Mouse (Mus musculus): Measurements from ENCODE around the gene Gpr153.
A peak's percentile ranks its signal among the peaks of the same experiment; 100 is the strongest.

The Gpr153 gene

DNA sequence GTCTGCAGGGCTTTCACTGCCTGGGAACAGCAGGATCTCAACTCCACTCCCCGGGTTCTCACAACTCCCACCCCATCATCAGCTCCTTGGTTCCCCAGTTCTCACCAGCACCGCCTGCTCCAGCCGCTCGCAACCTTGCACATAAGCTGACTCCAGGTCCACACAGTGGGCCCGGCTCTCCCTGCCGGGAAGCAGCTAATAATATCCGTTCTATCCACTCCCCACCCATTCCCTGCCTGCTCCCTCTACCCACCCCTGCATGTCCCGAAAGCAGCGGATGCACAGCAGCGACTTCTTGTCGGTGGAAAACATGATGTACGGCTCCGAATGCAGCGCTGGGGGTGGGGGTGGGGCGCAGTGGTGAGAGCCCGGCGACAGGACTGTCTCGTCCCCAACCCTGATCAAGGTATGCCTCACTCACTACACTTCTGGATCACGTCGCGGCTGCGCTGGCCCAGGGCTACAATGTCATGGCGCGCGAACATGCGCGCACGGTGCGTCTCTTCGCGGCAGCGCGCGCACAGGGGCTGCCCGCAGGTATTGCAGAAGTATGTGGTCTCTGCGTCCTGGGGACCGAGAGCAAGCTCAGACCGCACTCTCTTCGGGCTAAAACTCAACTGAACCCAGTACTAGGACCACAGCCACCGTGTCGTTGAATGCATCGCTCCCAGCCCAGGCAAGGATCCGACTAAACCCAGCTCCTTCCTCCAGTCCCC lies 41.6 kb downstream of the Gpr153 start:
- no peak for DNase-seq (ENCODE audit: low spot score)

DNA sequence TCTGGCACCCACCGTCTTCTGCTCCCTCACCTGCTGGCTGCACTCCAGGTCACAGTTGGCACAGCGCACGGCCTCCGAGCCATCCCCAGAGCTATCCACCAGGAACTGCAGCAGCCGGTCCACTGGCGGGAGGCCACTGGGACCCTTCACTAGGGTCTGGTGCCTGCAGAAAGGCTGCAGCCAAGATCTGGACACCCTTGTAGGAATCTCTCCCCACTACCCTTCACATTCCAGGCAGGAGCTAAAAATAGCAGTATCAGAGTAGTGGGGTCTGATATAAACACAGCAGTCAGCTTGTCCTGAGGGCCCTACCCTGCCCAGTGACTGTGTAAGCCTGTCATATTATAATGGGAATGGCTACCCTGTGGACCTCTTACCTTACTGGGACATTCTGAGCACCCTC lies 43.6 kb downstream of the Gpr153 start:
- no peak for DNase-seq (ENCODE audit: low spot score)

DNA sequence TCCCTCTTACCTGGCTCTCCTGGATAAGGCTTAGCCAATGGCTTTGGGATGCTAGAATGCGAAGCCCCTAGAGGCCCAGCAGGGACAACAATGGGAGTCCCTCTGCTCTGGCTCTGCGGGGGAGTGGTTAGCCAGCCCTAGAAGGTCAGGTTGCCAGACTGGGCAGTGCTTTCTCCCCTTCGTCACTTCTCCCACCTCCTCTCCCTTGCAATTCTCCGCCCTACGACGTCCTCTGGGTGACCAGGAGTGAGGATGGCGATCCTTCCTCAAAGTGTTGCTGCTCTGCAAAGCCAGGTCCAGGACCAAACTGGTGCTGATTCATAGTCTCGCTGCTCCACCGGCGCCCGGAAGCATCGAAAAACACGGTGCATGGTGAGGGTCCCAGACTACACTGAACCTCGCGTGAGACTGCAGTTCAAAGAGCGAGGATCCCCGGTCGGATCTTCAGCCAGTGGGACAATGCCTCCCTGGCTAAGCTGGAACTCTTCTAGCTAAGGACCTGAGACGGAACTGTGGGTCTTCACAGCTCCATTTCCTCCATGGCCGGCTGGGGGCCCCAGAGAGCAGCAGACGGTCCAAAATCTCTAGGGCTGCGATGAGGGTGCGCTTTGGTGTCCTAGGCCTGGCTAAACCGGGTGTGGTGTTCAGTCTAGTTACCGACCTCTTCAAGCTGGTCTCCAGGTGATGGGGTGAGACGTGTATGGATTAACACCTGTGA lies 44.6 kb downstream of the Gpr153 start, which contains the start of gene Rnf207:
Rnf207 (minus strand) TSS at position 477 of the 718 bp plus-strand sequence.
- peak; percentile 76 for DNase-seq (ENCODE audit: low spot score)

DNA sequence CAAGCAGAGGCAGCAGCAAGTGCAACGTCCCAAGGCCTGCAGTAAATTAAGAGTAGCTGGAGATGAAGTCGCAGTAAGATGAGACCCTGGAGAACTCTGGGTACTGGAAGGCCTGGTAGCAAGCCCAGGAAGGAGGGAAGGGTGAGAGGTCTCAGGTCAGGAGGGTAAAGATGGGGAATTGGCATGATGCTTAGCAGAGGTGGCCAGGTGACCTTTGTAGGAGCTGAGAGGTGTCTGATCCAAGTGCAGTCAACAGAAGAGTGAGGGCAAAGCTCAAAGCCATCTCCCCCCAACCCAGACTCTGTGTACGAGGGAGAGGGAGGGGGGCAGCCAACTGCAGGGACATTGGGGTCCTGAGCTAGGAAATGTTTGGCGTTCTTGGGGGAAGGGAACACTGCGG lies 47.4 kb downstream of the Gpr153 start:
- DNase-seq (ENCODE audit: low spot score): no peak

DNA sequence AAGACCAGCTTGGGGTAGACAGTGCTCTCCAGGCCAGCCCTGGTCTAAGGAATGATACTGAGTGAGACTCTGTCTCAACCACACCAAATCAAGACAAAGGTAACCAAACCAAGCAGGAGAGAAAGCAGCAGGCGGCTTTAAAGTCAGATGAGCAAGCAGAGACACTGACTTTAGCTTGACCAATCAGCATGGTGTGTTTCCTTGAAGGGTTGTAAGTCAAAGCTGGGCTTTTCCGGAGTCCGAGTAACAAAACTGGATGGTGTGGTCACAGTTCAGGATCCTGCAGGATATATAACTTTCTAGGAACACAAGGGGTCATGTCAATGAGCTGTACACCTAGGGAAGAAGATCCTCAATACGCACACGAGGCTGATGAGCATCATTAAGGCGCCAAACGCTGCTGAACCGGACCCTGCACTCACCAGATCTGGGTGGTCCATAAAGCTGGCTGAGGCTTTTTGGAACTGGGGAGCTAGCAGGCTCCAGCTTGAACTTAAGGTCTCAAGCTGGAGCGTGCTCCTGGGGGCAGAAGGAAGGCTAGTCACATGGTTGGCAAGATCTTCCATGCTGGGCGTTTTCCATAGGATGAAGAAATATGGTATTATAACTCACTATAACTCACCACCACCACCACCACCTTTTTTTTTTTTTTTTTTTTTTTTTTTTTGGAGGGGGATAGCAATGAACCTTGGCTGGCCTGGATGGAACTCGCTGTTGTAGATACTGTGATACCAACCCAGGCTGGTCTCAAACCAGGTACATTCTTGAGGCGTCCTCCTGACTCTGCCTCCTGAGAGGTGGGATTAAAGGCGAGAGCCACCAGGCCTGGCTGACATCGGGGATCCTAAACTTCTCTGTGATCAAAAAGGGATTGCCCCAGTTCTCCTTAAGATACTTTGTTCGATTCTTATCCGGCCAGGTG lies 50.9 kb downstream of the Gpr153 start:
- DNase-seq (ENCODE audit: low spot score): no peak

DNA sequence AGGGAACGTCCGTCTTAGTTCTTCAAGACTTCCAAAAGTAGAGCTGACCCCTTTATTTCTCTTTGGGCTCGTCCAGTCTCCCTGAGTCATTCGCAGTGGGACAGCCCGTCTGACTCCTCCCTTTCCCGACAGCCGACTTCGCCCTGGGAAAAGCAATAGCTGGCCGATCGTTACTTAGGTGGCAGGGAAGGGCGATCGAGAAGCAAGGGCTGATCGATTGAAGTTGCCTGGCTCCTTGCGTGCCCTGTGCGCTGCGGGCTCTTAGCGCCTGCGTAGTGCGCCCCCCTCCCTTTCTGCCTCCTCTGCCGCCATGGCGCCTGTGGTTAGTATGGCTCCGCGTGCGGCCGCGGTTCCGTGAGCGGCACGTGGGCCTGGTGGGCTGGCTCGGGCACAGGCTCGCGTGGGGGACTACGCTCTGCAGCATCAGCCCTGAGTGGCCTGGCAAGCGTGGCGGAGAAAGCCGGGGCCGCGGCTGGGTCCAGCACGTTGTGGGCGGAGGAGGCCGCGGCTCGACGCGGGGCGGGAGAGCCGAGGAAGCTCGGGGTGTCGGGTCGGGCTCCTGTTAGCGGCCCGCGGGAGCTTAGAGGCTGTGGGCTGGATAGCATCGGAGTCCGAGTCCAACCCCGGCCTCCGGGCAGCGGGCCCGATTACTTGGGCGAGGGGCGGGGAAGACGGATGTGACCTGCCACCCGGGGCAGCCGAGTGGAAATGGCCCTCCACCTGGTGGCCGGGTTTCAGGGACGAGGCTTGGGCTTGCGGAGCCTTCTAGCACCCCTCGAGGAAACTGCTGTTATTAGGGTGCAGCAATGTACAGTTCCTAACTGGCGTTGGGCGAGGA lies 51.8 kb downstream of the Gpr153 start, which contains the start of gene Rpl22:
Rpl22 (plus strand) TSS at position 169 of the 838 bp plus-strand sequence.
- DNase-seq (ENCODE audit: low spot score): peak; percentile 98

DNA sequence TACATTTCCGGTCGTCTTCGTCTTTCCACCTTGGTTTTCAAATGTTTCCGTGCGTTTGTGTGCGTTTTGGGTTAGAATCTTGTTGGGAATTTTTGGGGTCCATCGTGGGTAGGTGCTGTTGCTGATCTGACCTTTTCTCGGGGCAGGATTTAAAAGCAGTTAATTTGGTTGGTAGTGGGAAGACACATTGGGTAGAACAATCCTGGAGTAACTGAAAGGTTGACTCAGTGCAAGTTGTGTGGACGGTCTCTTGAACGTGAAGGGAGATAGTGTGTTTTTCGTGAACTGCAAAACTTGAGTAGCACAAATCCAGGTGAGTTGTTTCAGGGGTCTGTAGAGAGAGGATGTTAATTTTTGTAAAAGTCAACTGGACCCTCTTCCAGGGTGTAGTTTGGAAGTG lies 52.5 kb downstream of the Gpr153 start:
- DNase-seq (ENCODE audit: low spot score): no peak

DNA sequence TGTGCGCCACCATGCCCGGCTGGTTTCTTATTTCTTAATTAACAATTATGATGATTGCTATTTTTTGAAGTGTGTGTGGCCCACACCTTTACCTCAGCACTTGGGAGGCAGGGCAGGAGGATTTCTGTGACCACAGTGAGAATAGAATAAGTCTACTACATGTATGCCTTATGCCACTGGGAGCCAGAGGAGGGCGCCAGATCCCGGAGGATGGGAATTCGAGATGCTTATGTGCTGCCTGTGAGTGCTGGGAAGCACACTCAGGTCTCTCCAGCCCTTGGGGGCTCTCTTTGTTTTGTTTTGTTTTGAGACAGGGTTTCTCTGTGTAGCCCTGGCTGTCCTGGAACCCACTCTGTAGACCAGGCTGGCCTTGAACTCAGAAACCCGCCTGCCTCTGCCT lies 54.7 kb downstream of the Gpr153 start:
- peak; percentile 72 for DNase-seq (ENCODE audit: low spot score)

DNA sequence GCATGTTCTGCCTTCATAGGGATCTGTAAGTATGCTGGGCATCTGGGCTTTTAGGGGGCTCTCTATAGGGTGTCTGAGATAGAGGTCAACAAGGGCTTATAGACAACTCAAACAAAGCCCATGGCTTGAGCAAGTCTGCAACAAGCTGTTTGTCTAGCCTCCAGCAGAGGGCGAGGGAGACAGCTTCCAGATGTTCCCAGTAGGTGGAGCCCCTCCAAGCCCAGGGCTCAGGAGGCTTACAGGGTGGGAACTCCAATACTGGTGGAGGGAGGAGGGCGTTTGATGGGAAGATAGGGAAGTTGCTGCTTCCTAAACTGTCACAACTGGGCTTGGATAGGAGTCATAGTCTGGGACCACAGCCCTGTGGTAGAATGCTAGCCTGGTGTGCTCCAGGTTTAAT lies 58.9 kb downstream of the Gpr153 start:
- DNase-seq (ENCODE audit: low spot score): peak; percentile 86

DNA sequence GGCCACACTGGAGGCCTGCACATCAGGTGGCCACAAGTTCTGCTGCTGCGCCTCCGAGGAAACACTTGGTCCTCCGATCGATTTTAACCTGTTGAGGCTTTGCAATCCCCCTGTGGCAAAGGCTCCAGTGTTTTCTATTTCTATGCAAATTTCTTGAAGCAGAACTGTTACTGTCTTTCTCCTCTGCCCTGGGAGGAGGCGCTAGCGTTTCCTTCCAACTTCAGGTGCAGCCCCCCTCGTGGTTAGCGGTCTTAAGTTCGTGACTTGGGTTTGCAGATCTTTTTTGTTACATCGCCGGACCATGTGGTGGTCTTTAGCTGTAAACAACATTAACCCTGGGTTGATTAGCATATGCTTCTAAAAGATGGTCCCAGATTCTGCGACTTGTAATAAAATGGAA lies 59.6 kb downstream of the Gpr153 start:
- DNase-seq (ENCODE audit: low spot score): no peak
